Mouse (Mus musculus): ENCODE results near the gene Smg5. TPM values are rescaled to one million over a fixed set of nuclear protein-coding genes. Genes with fewer than 3 reads are reported as not detected.
A peak's percentile ranks its signal among the peaks of the same experiment; 100 is the strongest.

Gene Smg5
- polyA plus RNA-seq, 1 experiment from 2014 or later, result 33.3 TPM

GRCm38 (mm10) chr3:88335436-88336053 lies 515 bp upstream of the Smg5 start:
- H3K4me2 ChIP-seq (ENCODE audit: low read depth, low read length), result peak overlapping the region; percentile 74
- H3K27ac ChIP-seq (replicated peaks; ENCODE audit: low read depth, low read length), result peak overlapping the region; percentile 82
- peak overlapping the region; percentile 96 for H3K9ac ChIP-seq (replicated peaks; ENCODE audit: low read length)
- H3K4me3 ChIP-seq (ENCODE audit: low read depth, low read length), result peak overlapping the region; percentile 89
- H3K36me3 ChIP-seq (replicated peaks; ENCODE audit: control insufficient read depth, insufficient read depth, low read depth, low read length), result no peaks in the 10 kb centered on the region
- DNase-seq (ENCODE audit: low spot score) (no peak), ATAC-seq (replicated peaks; ENCODE audit: insufficient number of reproducible peaks, low FRiP score, low TSS enrichment, low read depth) (peak; percentile 57)
- WGBS, result 1% methylated on average over 27 of the region's 27 CpGs
- H3K27me3 ChIP-seq (ENCODE audit: control insufficient read depth, insufficient read depth, low read length), result no peaks in the 10 kb centered on the region
- H3K9me3 ChIP-seq (replicated peaks; ENCODE audit: control insufficient read depth, low read length), result no peaks in the 10 kb centered on the region
- H3K4me1 ChIP-seq (ENCODE audit: control insufficient read depth, insufficient read depth, low read length), result 0 out of 2 replicates have a peak, but pooled peaks cover 3% of the 10 kb centered on the region

GRCm38 (mm10) chr3:88337367-88338020 lies 1.4 kb downstream of the Smg5 start:
- Histone ChIP-seq H3K4me3 (ENCODE audit: low read depth, low read length) (peak overlapping the region; percentile 89; the same call in 1 of the 2 replicates), H3K27ac (replicated peaks; ENCODE audit: low read depth, low read length) (no peak overlapping the region), H3K9ac (replicated peaks; ENCODE audit: low read length) (peak overlapping the region; percentile 13; the same call in 1 of the 2 replicates), H3K4me2 (ENCODE audit: low read depth, low read length) (peak overlapping the region; percentile 7), H3K36me3 (replicated peaks; ENCODE audit: control insufficient read depth, insufficient read depth, low read depth, low read length) (peaks cover 4% of the 10 kb centered on the region), H3K27me3 (ENCODE audit: control insufficient read depth, insufficient read depth, low read length) (no peaks in the 10 kb centered on the region), H3K9me3 (replicated peaks; ENCODE audit: control insufficient read depth, low read length) (no peaks in the 10 kb centered on the region), H3K4me1 (ENCODE audit: control insufficient read depth, insufficient read depth, low read length) (0 out of 2 replicates have a peak, but pooled peaks cover 3% of the 10 kb centered on the region)
- WGBS, result 88% methylated on average over 11 of the region's 11 CpGs
- DNase-seq (ENCODE audit: low spot score) (no peak), ATAC-seq (replicated peaks; ENCODE audit: insufficient number of reproducible peaks, low FRiP score, low TSS enrichment, low read depth) (no peak)

- H3K9me3 ChIP-seq (replicated peaks; ENCODE audit: control insufficient read depth, low read length), result no peaks in the 10 kb centered on the region
- no peak overlapping the region for H3K4me2 ChIP-seq (ENCODE audit: low read depth, low read length)
- ATAC-seq (replicated peaks; ENCODE audit: insufficient number of reproducible peaks, low FRiP score, low TSS enrichment, low read depth), result no peak
- no peak overlapping the region for H3K9ac ChIP-seq (replicated peaks; ENCODE audit: low read length)
- DNase-seq (ENCODE audit: low spot score), result no peak
- 0 out of 2 replicates have a peak, but pooled peaks cover 3% of the 10 kb centered on the region for H3K4me1 ChIP-seq (ENCODE audit: control insufficient read depth, insufficient read depth, low read length)
- H3K27ac ChIP-seq (replicated peaks; ENCODE audit: low read depth, low read length), result no peak overlapping the region
- peaks cover 4% of the 10 kb centered on the region for H3K36me3 ChIP-seq (replicated peaks; ENCODE audit: control insufficient read depth, insufficient read depth, low read depth, low read length)
- H3K4me3 ChIP-seq (ENCODE audit: low read depth, low read length), result no peak overlapping the region
- WGBS, result 91% methylated on average over 7 of the region's 7 CpGs
- no peaks in the 10 kb centered on the region for H3K27me3 ChIP-seq (ENCODE audit: control insufficient read depth, insufficient read depth, low read length)
Measured at GRCm38 (mm10) chr3:88338316-88338715, 2.3 kb downstream of the Smg5 start.

GRCm38 (mm10) chr3:88339006-88339405 lies 2.9 kb downstream of the Smg5 start:
- no peak overlapping the region for H3K27ac ChIP-seq (replicated peaks; ENCODE audit: low read depth, low read length)
- 0 out of 2 replicates have a peak, but pooled peaks cover 3% of the 10 kb centered on the region for H3K4me1 ChIP-seq (ENCODE audit: control insufficient read depth, insufficient read depth, low read length)
- DNase-seq (ENCODE audit: low spot score) (no peak), ATAC-seq (replicated peaks; ENCODE audit: insufficient number of reproducible peaks, low FRiP score, low TSS enrichment, low read depth) (no peak)
- peaks cover 7% of the 10 kb centered on the region for H3K36me3 ChIP-seq (replicated peaks; ENCODE audit: control insufficient read depth, insufficient read depth, low read depth, low read length)
- H3K4me3 ChIP-seq (ENCODE audit: low read depth, low read length), result no peak overlapping the region
- no peak overlapping the region for H3K9ac ChIP-seq (replicated peaks; ENCODE audit: low read length)
- 81% methylated on average over 3 of the region's 3 CpGs for WGBS
- H3K9me3 ChIP-seq (replicated peaks; ENCODE audit: control insufficient read depth, low read length), result no peaks in the 10 kb centered on the region
- no peaks in the 10 kb centered on the region for H3K27me3 ChIP-seq (ENCODE audit: control insufficient read depth, insufficient read depth, low read length)
- no peak overlapping the region for H3K4me2 ChIP-seq (ENCODE audit: low read depth, low read length)

GRCm38 (mm10) chr3:88350732-88351131 lies 14.7 kb downstream of the Smg5 start:
- H3K27ac ChIP-seq (replicated peaks; ENCODE audit: low read depth, low read length), result no peak overlapping the region
- no peak for ATAC-seq (replicated peaks; ENCODE audit: insufficient number of reproducible peaks, low FRiP score, low TSS enrichment, low read depth)
- H3K9me3 ChIP-seq (replicated peaks; ENCODE audit: control insufficient read depth, low read length), result no peaks in the 10 kb centered on the region
- H3K4me1 ChIP-seq (ENCODE audit: control insufficient read depth, insufficient read depth, low read length), result no peaks in the 10 kb centered on the region
- DNase-seq (ENCODE audit: low spot score), result no peak
- peaks cover 16% of the 10 kb centered on the region for H3K36me3 ChIP-seq (replicated peaks; ENCODE audit: control insufficient read depth, insufficient read depth, low read depth, low read length)
- WGBS, result 92% methylated on average over 13 of the region's 13 CpGs
- no peak overlapping the region for H3K9ac ChIP-seq (replicated peaks; ENCODE audit: low read length)
- H3K4me3 ChIP-seq (ENCODE audit: low read depth, low read length), result no peak overlapping the region
- H3K4me2 ChIP-seq (ENCODE audit: low read depth, low read length), result no peak overlapping the region
- no peaks in the 10 kb centered on the region for H3K27me3 ChIP-seq (ENCODE audit: control insufficient read depth, insufficient read depth, low read length)

GRCm38 (mm10) chr3:88352907-88353306 lies 16.8 kb downstream of the Smg5 start:
- Histone ChIP-seq H3K36me3 (replicated peaks; ENCODE audit: control insufficient read depth, insufficient read depth, low read depth, low read length) (peaks cover 30% of the 10 kb centered on the region), H3K4me3 (ENCODE audit: low read depth, low read length) (no peak overlapping the region), H3K4me2 (ENCODE audit: low read depth, low read length) (no peak overlapping the region), H3K9me3 (replicated peaks; ENCODE audit: control insufficient read depth, low read length) (no peaks in the 10 kb centered on the region), H3K27me3 (ENCODE audit: control insufficient read depth, insufficient read depth, low read length) (no peaks in the 10 kb centered on the region), H3K27ac (replicated peaks; ENCODE audit: low read depth, low read length) (no peak overlapping the region), H3K9ac (replicated peaks; ENCODE audit: low read length) (no peak overlapping the region), H3K4me1 (ENCODE audit: control insufficient read depth, insufficient read depth, low read length) (no peaks in the 10 kb centered on the region)
- 94% methylated on average over 9 of the region's 9 CpGs for WGBS
- no peak for ATAC-seq (replicated peaks; ENCODE audit: insufficient number of reproducible peaks, low FRiP score, low TSS enrichment, low read depth)
- no peak for DNase-seq (ENCODE audit: low spot score)

GRCm38 (mm10) chr3:88354396-88355165 lies 18.5 kb downstream of the Smg5 start:
- Histone ChIP-seq H3K36me3 (replicated peaks; ENCODE audit: control insufficient read depth, insufficient read depth, low read depth, low read length) (peaks cover 39% of the 10 kb centered on the region), H3K27ac (replicated peaks; ENCODE audit: low read depth, low read length) (no peak overlapping the region), H3K27me3 (ENCODE audit: control insufficient read depth, insufficient read depth, low read length) (no peaks in the 10 kb centered on the region), H3K4me2 (ENCODE audit: low read depth, low read length) (no peak overlapping the region), H3K9me3 (replicated peaks; ENCODE audit: control insufficient read depth, low read length) (no peaks in the 10 kb centered on the region), H3K4me1 (ENCODE audit: control insufficient read depth, insufficient read depth, low read length) (no peaks in the 10 kb centered on the region), H3K9ac (replicated peaks; ENCODE audit: low read length) (no peak overlapping the region), H3K4me3 (ENCODE audit: low read depth, low read length) (no peak overlapping the region)
- ATAC-seq (replicated peaks; ENCODE audit: insufficient number of reproducible peaks, low FRiP score, low TSS enrichment, low read depth), result no peak
- DNase-seq (ENCODE audit: low spot score), result no peak
- 92% methylated on average over 8 of the region's 8 CpGs for WGBS
